Mouse (Mus musculus) MEL (cell line): ENCODE results near the gene Serpinb1a. TPM values are rescaled to one million over a fixed set of nuclear protein-coding genes. Genes with fewer than 3 reads are reported as not detected.

Experiments
- DNase-seq: peaks from one replicate; pipeline ENCODE4 v3.0.0; 2011; ENCODE audit warnings: low read depth, low spot score
- H3K27ac ChIP-seq: 2 replicates; pipeline ENCODE4 v1.5.1; 2012; ENCODE audit warnings: low read depth, mild to moderate bottlenecking, control low read depth, low read length, moderate library complexity; ENCODE audit not compliant: control insufficient read depth
- H3K27me3 ChIP-seq, 2 experiments: fragments of 150-350 bp in 1 of 2; sonication (generic) in 1 of 2; 2 replicates each; pipeline ENCODE4 v1.6.1; 2012; ENCODE audit warnings: low read length in 2 of 2, mild to moderate bottlenecking in 2 of 2, improper control_type of control experiment in 1 of 2, moderate library complexity in 1 of 2; ENCODE audit not compliant: insufficient read depth in 2 of 2, control insufficient read depth in 1 of 2
- H3K36me3 ChIP-seq, 2 experiments: 2 replicates each; pipeline ENCODE4 v1.6.1; 2012 to 2014; ENCODE audit warnings: low read length in 2 of 2, improper control_type of control experiment in 1 of 2, inconsistent platforms in 1 of 2, mild to moderate bottlenecking in 1 of 2; ENCODE audit not compliant: insufficient read depth in 2 of 2, control insufficient read depth in 1 of 2
- H3K4me1 ChIP-seq, 2 experiments: fragments of 150-350 bp in 1 of 2; sonication (generic) in 1 of 2; 2 replicates each; pipeline ENCODE4 v1.6.1; 2012; ENCODE audit warnings: low read length in 2 of 2, improper control_type of control experiment in 1 of 2, mild to moderate bottlenecking in 1 of 2; ENCODE audit not compliant: insufficient read depth in 2 of 2, control insufficient read depth in 1 of 2
- H3K4me3 ChIP-seq, 2 experiments: fragments of 150-350 bp in 1 of 2; sonication (generic) in 1 of 2; 2 replicates each; pipeline ENCODE4 v1.5.1; 2012; ENCODE audit warnings: low read depth in 2 of 2, low read length in 2 of 2, mild to moderate bottlenecking in 2 of 2, moderate library complexity in 2 of 2, control low read depth in 1 of 2, improper control_type of control experiment in 1 of 2; ENCODE audit not compliant: control insufficient read depth in 1 of 2, insufficient read depth in 1 of 2
- H3K79me2 ChIP-seq: 2 replicates; pipeline ENCODE4 v1.6.1; 2012; ENCODE audit warnings: mild to moderate bottlenecking, low read length, moderate library complexity; ENCODE audit not compliant: control insufficient read depth, poor library complexity, insufficient read depth
- H3K9ac ChIP-seq: 2 replicates; pipeline ENCODE4 v1.6.1; 2012; ENCODE audit warnings: low read depth, mild to moderate bottlenecking, control low read depth, low read length, moderate library complexity; ENCODE audit not compliant: control insufficient read depth, poor library complexity, severe bottlenecking
- H3K9me3 ChIP-seq: fragments of 150-350 bp; sonication (generic); replicated peaks from 2 replicates; pipeline ENCODE4 v1.6.1; 2012; ENCODE audit warnings: mild to moderate bottlenecking, low read length, improper control_type of control experiment, moderate library complexity; ENCODE audit not compliant: insufficient read depth
- BHLHE40 ChIP-seq: IDR thresholded peaks from 2 replicates; pipeline ENCODE4 v1.6.1; 2012; ENCODE audit warnings: low read depth, mild to moderate bottlenecking, inconsistent platforms, low read length, improper control_type of control experiment, borderline replicate concordance
- CHD2 ChIP-seq: IDR thresholded peaks from 2 replicates; pipeline ENCODE4 v1.6.1; 2011; ENCODE audit warnings: low read length, improper control_type of control experiment
- CTCF ChIP-seq, 3 experiments: IDR thresholded peaks in 2 of 3; conservative IDR thresholded peaks in 1 of 3; 2 replicates each; pipeline ENCODE4 v1.5.1; 2011 to 2012; ENCODE audit warnings: low read length in 3 of 3, low read depth in 2 of 3, mild to moderate bottlenecking in 2 of 3, improper control_type of control experiment in 1 of 3, inconsistent platforms in 1 of 3, mixed read lengths in 1 of 3, moderate library complexity in 1 of 3; ENCODE audit not compliant: control insufficient read depth in 1 of 3, insufficient read depth in 1 of 3, poor library complexity in 1 of 3, severe bottlenecking in 1 of 3
- ELF1 ChIP-seq: IDR thresholded peaks from 2 replicates; pipeline ENCODE4 v1.6.1; 2014; ENCODE audit warnings: low read depth, mild to moderate bottlenecking, inconsistent platforms, low read length, improper control_type of control experiment, moderate library complexity
- GATA1 ChIP-seq: IDR thresholded peaks from 2 replicates; pipeline ENCODE4 v1.6.1; 2011; ENCODE audit warnings: low read depth, low read length, improper control_type of control experiment
- HCFC1 ChIP-seq: IDR thresholded peaks from 2 replicates; pipeline ENCODE4 v1.6.1; 2012; ENCODE audit warnings: low read depth, mild to moderate bottlenecking, inconsistent platforms, low read length, improper control_type of control experiment, moderate library complexity
- JUND ChIP-seq: IDR thresholded peaks from 2 replicates; pipeline ENCODE4 v1.6.1; 2011; ENCODE audit warnings: low read depth, mild to moderate bottlenecking, improper control_type of control experiment, low read length
- MAFK ChIP-seq: IDR thresholded peaks from 2 replicates; pipeline ENCODE4 v1.6.1; 2011; ENCODE audit warnings: low read depth, mild to moderate bottlenecking, low read length, improper control_type of control experiment, borderline replicate concordance
- MAX ChIP-seq: IDR thresholded peaks from 2 replicates; pipeline ENCODE4 v1.6.1; 2011; ENCODE audit warnings: low read length, improper control_type of control experiment
- MAZ ChIP-seq: IDR thresholded peaks from 2 replicates; pipeline ENCODE4 v1.6.1; 2012; ENCODE audit warnings: low read depth, mild to moderate bottlenecking, inconsistent platforms, low read length, improper control_type of control experiment
- MYB ChIP-seq: IDR thresholded peaks from 2 replicates; pipeline ENCODE4 v1.6.1; 2011; ENCODE audit warnings: mild to moderate bottlenecking, low read depth, low read length, improper control_type of control experiment
- NRF1 ChIP-seq: IDR thresholded peaks from 2 replicates; pipeline ENCODE4 v1.6.1; 2014; ENCODE audit warnings: low read depth, mild to moderate bottlenecking, inconsistent platforms, low read length, improper control_type of control experiment, moderate library complexity; ENCODE audit not compliant: poor library complexity, insufficient read depth, severe bottlenecking
- POLR2AphosphoS5 ChIP-seq: IDR thresholded peaks from 2 replicates; pipeline ENCODE4 v1.6.1; 2012; ENCODE audit warnings: low read depth, borderline replicate concordance, mild to moderate bottlenecking, inconsistent platforms, low read length, moderate library complexity, mixed read lengths
- TAL1 ChIP-seq: IDR thresholded peaks from 2 replicates; pipeline ENCODE4 v1.6.1; 2012; ENCODE audit warnings: mild to moderate bottlenecking, inconsistent platforms, low read length, moderate library complexity, mixed read lengths
- TBP ChIP-seq: IDR thresholded peaks from 2 replicates; pipeline ENCODE4 v1.8.0; 2011; ENCODE audit warnings: low read depth, low read length, improper control_type of control experiment
- TCF12 ChIP-seq: IDR thresholded peaks from 2 replicates; pipeline ENCODE4 v1.6.1; 2014; ENCODE audit warnings: low read depth, mild to moderate bottlenecking, inconsistent platforms, low read length, improper control_type of control experiment, moderate library complexity
- USF1 ChIP-seq: IDR thresholded peaks from 2 replicates; pipeline ENCODE4 v1.6.1; 2014; ENCODE audit warnings: low read depth, mild to moderate bottlenecking, inconsistent platforms, low read length, improper control_type of control experiment, moderate library complexity
- USF2 ChIP-seq, 2 experiments: IDR thresholded peaks; 2 replicates each; pipeline ENCODE4 v1.6.1; 2011 to 2012; ENCODE audit warnings: improper control_type of control experiment in 2 of 2, low read length in 2 of 2, borderline replicate concordance in 1 of 2, inconsistent platforms in 1 of 2, low read depth in 1 of 2, mild to moderate bottlenecking in 1 of 2; ENCODE audit not compliant: insufficient read depth in 1 of 2
- ZNF384 ChIP-seq: IDR thresholded peaks from 2 replicates; pipeline ENCODE4 v1.6.1; 2012; ENCODE audit warnings: low read depth, mild to moderate bottlenecking, inconsistent platforms, low read length, improper control_type of control experiment
- polyA plus RNA-seq, 2 experiments: library from polyadenylated mRNA; stranded (reverse) in 1 of 2; unstranded in 1 of 2; fragments of >175 nt in 1 of 2; fragments of >200 nt in 1 of 2; gene quantifications; 2 replicates each; pipeline versions ENCODE4 v1.2.1 to v1.2.4; 2012; ENCODE audit warnings: low replicate concordance in 2 of 2, low read depth in 1 of 2; ENCODE audit not compliant: insufficient read length in 2 of 2, insufficient read depth in 1 of 2, missing spikeins in 1 of 2
- total RNA-seq: library from RNA; depleted of rRNA; stranded (reverse); fragments of 300-350 nt; gene quantifications from 2 replicates; pipeline ENCODE4 v1.2.3, GENCODE M21; 2012

Gene Serpinb1a
- total and polyA plus RNA-seq, 3 experiments: 2.7 to 6.8 TPM; not detected in 1

GRCm38 (mm10) chr13:32841349-32841748 lies 9.6 kb downstream of the Serpinb1a start:
- no peak for DNase-seq
- Histone ChIP-seq H3K9ac (no peak overlapping the region), H3K4me1 (no peaks in the 10 kb centered on the region), H3K36me3 (no peaks in the 10 kb centered on the region; a peak in 1 of 4 replicates), H3K27me3 (no peaks in the 10 kb centered on the region), H3K9me3 (no peaks in the 10 kb centered on the region), H3K4me3 (no peak overlapping the region), H3K79me2 (no peaks in the 10 kb centered on the region), H3K27ac (no peak overlapping the region)
- no peak for TF ChIP-seq TAL1
- no peak for TF ChIP-seq ZNF384
- no peak for TF ChIP-seq GATA1
- no peak for TF ChIP-seq POLR2AphosphoS5
- TF ChIP-seq BHLHE40: no peak
- TF ChIP-seq HCFC1: no peak
- TF ChIP-seq CTCF (IDR thresholded peaks at IDR 0.05 in 2 of 3, conservative IDR thresholded peaks at IDR 0.05 in 1 of 3; ENCODE audit: control insufficient read depth in 1 of 3, insufficient read depth in 1 of 3, low read depth in 2 of 3, low read length in 3 of 3, poor library complexity in 1 of 3, severe bottlenecking in 1 of 3): no peak
- no peak for TF ChIP-seq JUND

DNA sequence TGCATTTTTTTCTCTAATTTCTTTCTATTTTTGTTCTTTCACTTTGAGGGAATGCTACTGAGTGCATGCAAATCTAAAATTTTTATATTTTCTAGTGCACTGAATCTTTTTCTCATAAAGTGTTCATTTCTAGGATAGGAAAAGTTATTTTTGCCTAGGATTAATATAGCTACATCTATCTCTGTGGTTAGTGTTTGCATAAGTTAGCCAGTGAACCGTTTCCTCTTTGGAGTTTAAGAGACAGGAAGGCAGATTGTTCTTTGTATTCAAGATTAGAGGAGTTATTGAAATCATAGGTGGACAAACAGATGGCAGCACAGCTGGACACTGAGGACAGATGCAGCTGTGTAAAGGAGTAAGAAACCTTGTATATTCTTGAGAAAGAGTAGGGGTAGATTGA lies 11.7 kb downstream of the Serpinb1a start:
- no peaks in the 10 kb centered on the region for H3K79me2 ChIP-seq
- no peak overlapping the region for H3K27ac ChIP-seq
- no peaks in the 10 kb centered on the region for H3K27me3 ChIP-seq
- no peak overlapping the region for H3K9ac ChIP-seq
- H3K36me3 ChIP-seq: no peaks in the 10 kb centered on the region; a peak in 1 of 4 replicates
- no peaks in the 10 kb centered on the region for H3K9me3 ChIP-seq
- no peak for TF ChIP-seq TCF12
- TF ChIP-seq MAZ: no peak
- no peak for TF ChIP-seq USF2 (IDR thresholded peaks at IDR 0.05; ENCODE audit: borderline replicate concordance in 1 of 2, insufficient read depth in 1 of 2, low read depth in 1 of 2, low read length in 2 of 2)
- no peak for TF ChIP-seq MAX
- no peak for TF ChIP-seq USF1
- TF ChIP-seq MYB: no peak
- no peak for TF ChIP-seq CHD2
- TF ChIP-seq TBP: no peak
- TF ChIP-seq ELF1: no peak
- no peak for TF ChIP-seq NRF1
- TF ChIP-seq MAFK: no peak
- TF ChIP-seq, all 39 proteins: peak for 0
- no peak for DNase-seq
- H3K4me3 ChIP-seq: no peak overlapping the region
- H3K4me1 ChIP-seq: no peaks in the 10 kb centered on the region
